Mouse (Mus musculus): ENCODE data around the gene Mpp4. TPM values are rescaled to one million over a fixed set of nuclear protein-coding genes. Genes with fewer than 3 reads are reported as not detected.

Mpp4 gene
- polyA plus RNA-seq, 1 experiment: 0.97 TPM

- Histone ChIP-seq H3K4me1 (ENCODE audit: control insufficient read depth, insufficient read depth, low read length) (no peaks in the 10 kb centered on the region), H3K4me3 (replicated peaks; ENCODE audit: extremely low read depth, low read depth, low read length) (no peak overlapping the region)
- TF ChIP-seq POLR2A (IDR thresholded peaks at IDR 0.05; ENCODE audit: borderline replicate concordance, extremely low read depth, low read depth, low read length) (no peak), CTCF (IDR thresholded peaks at IDR 0.05; ENCODE audit: insufficient read depth, low read length) (no peak)
- 76% methylated on average over 8 of the region's 8 CpGs for WGBS
- no peak for DNase-seq
Measured at GRCm38 (mm10) chr1:59170290-59170689, 7.1 kb upstream of the Mpp4 start.

DNA sequence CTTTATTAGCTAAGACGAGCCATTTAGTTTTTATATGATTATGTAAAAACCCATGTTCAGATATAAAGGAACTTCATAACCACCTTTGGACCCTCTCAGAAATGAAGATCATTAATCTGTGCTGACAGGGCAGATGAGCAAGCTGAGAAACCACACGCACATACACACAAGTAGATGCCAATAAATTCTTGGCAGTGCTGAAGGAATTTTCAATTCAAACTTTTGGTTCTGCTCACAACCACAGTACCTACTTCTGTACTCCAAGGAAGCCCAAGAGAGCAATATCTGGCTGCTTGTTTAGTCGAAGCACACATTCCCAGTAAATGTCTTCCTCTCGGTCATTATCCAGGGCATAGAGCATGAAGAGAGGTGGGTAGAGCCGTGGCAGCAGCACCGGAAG is 6.4 kb upstream of the Mpp4 start:
- no peak overlapping the region for H3K4me3 ChIP-seq (replicated peaks; ENCODE audit: extremely low read depth, low read depth, low read length)
- no peaks in the 10 kb centered on the region for H3K4me1 ChIP-seq (ENCODE audit: control insufficient read depth, insufficient read depth, low read length)
- TF ChIP-seq CTCF (IDR thresholded peaks at IDR 0.05; ENCODE audit: insufficient read depth, low read length) (no peak), POLR2A (IDR thresholded peaks at IDR 0.05; ENCODE audit: borderline replicate concordance, extremely low read depth, low read depth, low read length) (no peak)
- DNase-seq: no peak
- WGBS: 75% methylated on average over 6 of the region's 6 CpGs

- H3K4me3 ChIP-seq (replicated peaks; ENCODE audit: extremely low read depth, low read depth, low read length): no peak overlapping the region
- no peaks in the 10 kb centered on the region for H3K4me1 ChIP-seq (ENCODE audit: control insufficient read depth, insufficient read depth, low read length)
- TF ChIP-seq POLR2A (IDR thresholded peaks at IDR 0.05; ENCODE audit: borderline replicate concordance, extremely low read depth, low read depth, low read length) (no peak), CTCF (IDR thresholded peaks at IDR 0.05; ENCODE audit: insufficient read depth, low read length) (no peak)
- DNase-seq: no peak
- WGBS: 62% methylated on average over 2 of the region's 2 CpGs
Measured at GRCm38 (mm10) chr1:59168556-59168955, 5.4 kb upstream of the Mpp4 start.

DNA sequence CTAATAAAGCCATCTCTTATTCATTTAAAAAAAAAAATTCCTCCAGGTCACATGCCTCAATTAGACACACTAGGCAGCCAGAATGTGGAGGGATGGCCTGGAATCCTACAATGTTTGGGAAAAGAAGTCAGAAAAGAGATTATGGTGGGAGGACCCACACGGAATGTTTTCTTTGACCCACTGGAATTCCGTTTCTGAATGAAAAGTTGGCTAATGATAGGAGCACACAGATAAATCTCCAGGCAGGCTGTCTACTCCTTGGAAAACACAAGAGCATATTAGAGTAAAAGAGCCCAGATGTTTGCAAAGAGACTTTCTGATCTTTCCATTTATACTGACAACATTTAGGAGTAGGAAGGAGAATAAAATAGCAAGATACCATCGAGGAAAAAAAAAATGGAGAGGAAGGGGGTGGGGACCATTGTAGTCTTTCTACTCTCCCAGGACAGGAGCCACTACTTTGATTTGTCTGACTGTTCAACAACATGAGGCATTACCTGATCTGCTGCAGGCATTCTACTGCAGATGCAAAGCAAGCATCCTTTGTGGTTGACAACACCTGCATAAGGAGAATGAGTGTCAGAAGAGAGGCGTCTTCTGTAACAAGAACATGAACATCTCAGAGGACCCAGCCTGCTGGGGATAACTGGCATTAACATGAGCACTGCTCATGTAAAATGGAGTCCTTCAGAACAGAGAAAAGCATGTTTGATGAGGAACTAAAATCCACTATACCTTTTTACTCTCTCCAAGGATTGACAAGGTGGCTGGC is 4.7 kb upstream of the Mpp4 start:
- Histone ChIP-seq H3K4me3 (replicated peaks; ENCODE audit: extremely low read depth, low read depth, low read length) (no peak overlapping the region), H3K4me1 (ENCODE audit: control insufficient read depth, insufficient read depth, low read length) (no peaks in the 10 kb centered on the region)
- 77% methylated on average over 4 of the region's 4 CpGs for WGBS
- no peak for DNase-seq
- TF ChIP-seq POLR2A (IDR thresholded peaks at IDR 0.05; ENCODE audit: borderline replicate concordance, extremely low read depth, low read depth, low read length) (no peak), CTCF (IDR thresholded peaks at IDR 0.05; ENCODE audit: insufficient read depth, low read length) (no peak)

DNA sequence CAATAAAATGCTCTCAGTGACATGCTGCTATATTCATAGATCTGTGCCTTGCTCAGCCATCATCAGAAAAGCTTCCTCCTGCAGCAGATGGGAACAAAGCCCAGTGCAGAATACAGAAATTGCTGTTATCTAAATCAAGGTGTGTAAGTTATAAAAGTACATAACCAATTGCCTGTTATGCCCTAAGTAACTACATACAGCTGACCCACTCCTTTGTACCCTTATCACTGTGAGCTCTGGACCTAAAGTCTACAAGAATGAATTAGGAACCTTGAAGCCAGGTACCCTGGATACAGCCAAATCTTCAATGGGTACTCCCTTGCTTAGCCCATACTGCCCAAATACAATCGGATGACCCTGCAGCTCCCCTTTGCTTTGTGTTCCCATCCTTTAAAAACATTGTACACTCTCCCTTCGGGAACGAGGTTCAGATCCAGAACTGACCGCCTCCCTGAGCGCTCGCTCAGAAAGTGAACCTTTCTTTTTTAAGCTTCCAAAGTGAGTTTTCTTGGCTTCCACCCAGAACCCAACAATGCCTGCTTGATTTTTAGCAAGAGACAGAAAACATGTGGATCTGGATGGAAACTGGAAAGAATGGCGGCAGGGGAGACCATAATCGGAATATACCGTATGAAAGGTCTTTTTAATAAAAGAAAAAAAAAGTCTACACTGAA is 3.2 kb upstream of the Mpp4 start:
- TF ChIP-seq CTCF (IDR thresholded peaks at IDR 0.05; ENCODE audit: insufficient read depth, low read length): no peak
- TF ChIP-seq POLR2A (IDR thresholded peaks at IDR 0.05; ENCODE audit: borderline replicate concordance, extremely low read depth, low read depth, low read length): no peak
- WGBS: 86% methylated on average over 9 of the region's 9 CpGs
- no peaks in the 10 kb centered on the region for H3K4me1 ChIP-seq (ENCODE audit: control insufficient read depth, insufficient read depth, low read length)
- H3K4me3 ChIP-seq (replicated peaks; ENCODE audit: extremely low read depth, low read depth, low read length): no peak overlapping the region
- no peak for DNase-seq

GRCm38 (mm10) chr1:59163918-59164317 is 729 bp upstream of the Mpp4 start:
- no peak for DNase-seq
- TF ChIP-seq POLR2A (IDR thresholded peaks at IDR 0.05; ENCODE audit: borderline replicate concordance, extremely low read depth, low read depth, low read length): no peak
- no peak for TF ChIP-seq CTCF (IDR thresholded peaks at IDR 0.05; ENCODE audit: insufficient read depth, low read length)
- Histone ChIP-seq H3K4me1 (ENCODE audit: control insufficient read depth, insufficient read depth, low read length) (no peaks in the 10 kb centered on the region), H3K4me3 (replicated peaks; ENCODE audit: extremely low read depth, low read depth, low read length) (no peak overlapping the region)
- 81% methylated on average over 5 of the region's 5 CpGs for WGBS

DNA sequence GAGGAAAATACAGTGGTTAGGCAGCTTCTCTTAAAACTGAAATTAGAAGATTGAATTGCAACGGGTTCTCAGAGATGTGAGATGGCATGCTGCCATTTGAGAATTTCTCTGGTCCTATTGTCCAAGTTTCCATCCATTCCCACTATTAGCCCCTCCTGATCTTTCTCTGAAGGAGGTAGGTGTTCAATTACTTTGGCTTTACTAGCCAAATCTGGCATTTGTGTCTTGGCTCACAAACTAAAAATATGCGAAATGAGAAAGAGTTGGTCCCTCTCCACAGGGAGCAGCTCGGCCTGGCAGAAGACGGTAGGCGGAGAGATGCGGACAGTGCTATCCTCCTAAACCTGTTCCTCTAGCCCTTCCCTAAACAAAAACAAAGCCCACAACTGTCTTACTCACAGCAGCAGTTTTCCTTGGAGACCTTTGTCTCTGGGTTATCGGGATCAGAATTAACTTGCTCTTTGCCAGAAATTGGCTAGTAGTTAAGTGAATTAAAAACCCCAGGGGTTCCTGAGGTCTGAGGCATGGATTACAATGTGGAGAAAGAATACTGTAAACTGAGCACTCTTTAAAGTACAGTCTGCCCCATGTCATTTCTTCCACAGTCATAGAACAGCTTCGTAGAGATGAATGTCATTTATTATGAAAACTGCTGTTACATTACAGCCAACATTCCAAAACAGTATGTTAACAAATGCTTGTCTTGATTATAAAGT is 722 bp downstream of the Mpp4 start:
- 71% methylated on average over 8 of the region's 8 CpGs for WGBS
- TF ChIP-seq CTCF (IDR thresholded peaks at IDR 0.05; ENCODE audit: insufficient read depth, low read length) (no peak), POLR2A (IDR thresholded peaks at IDR 0.05; ENCODE audit: borderline replicate concordance, extremely low read depth, low read depth, low read length) (no peak)

DNA sequence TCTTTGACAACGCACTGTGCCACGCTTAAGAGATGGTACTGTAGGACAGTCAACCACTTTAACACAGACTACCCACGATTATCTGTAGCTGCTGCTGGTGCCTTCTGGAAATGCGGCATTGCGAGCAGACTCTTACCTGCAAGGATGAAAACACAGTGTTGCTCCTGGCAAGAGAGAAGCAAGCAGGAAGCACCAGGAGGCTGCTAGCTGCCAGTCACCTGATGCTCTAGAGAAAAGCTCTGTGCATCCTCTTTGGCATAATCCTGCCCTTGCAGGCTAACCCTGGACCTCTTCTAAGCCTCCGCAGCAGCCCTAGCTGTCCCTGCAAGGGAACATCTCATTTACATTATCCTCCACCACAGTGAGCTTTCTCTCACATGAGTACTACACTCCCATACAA is 1.8 kb downstream of the Mpp4 start:
- 87% methylated on average over 6 of the region's 6 CpGs for WGBS
- no peak overlapping the region for H3K4me3 ChIP-seq (replicated peaks; ENCODE audit: extremely low read depth, low read depth, low read length)
- DNase-seq: no peak
- H3K4me1 ChIP-seq (ENCODE audit: control insufficient read depth, insufficient read depth, low read length): no peaks in the 10 kb centered on the region
- TF ChIP-seq CTCF (IDR thresholded peaks at IDR 0.05; ENCODE audit: insufficient read depth, low read length): no peak
- TF ChIP-seq POLR2A (IDR thresholded peaks at IDR 0.05; ENCODE audit: borderline replicate concordance, extremely low read depth, low read depth, low read length): no peak

More for the DNA sequence above, 722 bp downstream of the Mpp4 start:
- no peak for DNase-seq
- no peak overlapping the region for H3K4me3 ChIP-seq (replicated peaks; ENCODE audit: extremely low read depth, low read depth, low read length)
- no peaks in the 10 kb centered on the region for H3K4me1 ChIP-seq (ENCODE audit: control insufficient read depth, insufficient read depth, low read length)

GRCm38 (mm10) chr1:59160871-59161270 is 2.3 kb downstream of the Mpp4 start:
- no peak for DNase-seq
- whole genome bisulfite sequencing: 83% methylated on average over 6 of the region's 6 CpGs
- TF ChIP-seq POLR2A (IDR thresholded peaks at IDR 0.05; ENCODE audit: borderline replicate concordance, extremely low read depth, low read depth, low read length): no peak
- no peak for TF ChIP-seq CTCF (IDR thresholded peaks at IDR 0.05; ENCODE audit: insufficient read depth, low read length)
- Histone ChIP-seq H3K4me3 (replicated peaks; ENCODE audit: extremely low read depth, low read depth, low read length) (no peak overlapping the region), H3K4me1 (ENCODE audit: control insufficient read depth, insufficient read depth, low read length) (no peaks in the 10 kb centered on the region)

All from lung, adult 2 months (tissue).